Mouse (Mus musculus) CD4-positive, CD25-positive, alpha-beta regulatory T cell, adult 4 months (primary cell): ENCODE data around the gene Loxl3. TPM values are rescaled to one million over a fixed set of nuclear protein-coding genes. Genes with fewer than 3 reads are reported as not detected.
A peak's percentile ranks its signal among the peaks of the same experiment; 100 is the strongest.

Experiments
- ATAC-seq: one replicate; pipeline ENCODE4 v1.8.0; 2017
- polyA plus RNA-seq, 2 experiments: library from polyadenylated mRNA; unstranded; fragments of 100-300 nt; shearing (Covaris generic); gene quantifications; one replicate each; pipeline ENCODE4 v1.2.1; 2017

Gene Loxl3
- polyA plus RNA-seq, 2 experiments from 2014 or later: 1.8 TPM; not detected in 1

- ATAC-seq: no peak
Observed at GRCm38 (mm10) chr6:83017190-83017589, 16.8 kb upstream of the Loxl3 start.

- no peak for ATAC-seq
Observed at GRCm38 (mm10) chr6:83019044-83019443, 14.9 kb upstream of the Loxl3 start.

- no peak for ATAC-seq
Observed at GRCm38 (mm10) chr6:83020121-83020520, 13.9 kb upstream of the Loxl3 start.

- no peak for ATAC-seq
Observed at GRCm38 (mm10) chr6:83020836-83021593, 13.0 kb upstream of the Loxl3 start.

- no peak for ATAC-seq
Observed at GRCm38 (mm10) chr6:83023008-83023407, 11.0 kb upstream of the Loxl3 start.

GRCm38 (mm10) chr6:83023786-83024185 lies 10.2 kb upstream of the Loxl3 start:
- no peak for ATAC-seq

GRCm38 (mm10) chr6:83024421-83024820 lies 9.6 kb upstream of the Loxl3 start:
- no peak for ATAC-seq

- ATAC-seq: no peak
Observed at GRCm38 (mm10) chr6:83025221-83025620, 8.8 kb upstream of the Loxl3 start.

- ATAC-seq: no peak
Observed at GRCm38 (mm10) chr6:83027293-83027692, 6.7 kb upstream of the Loxl3 start.

- no peak for ATAC-seq
Observed at GRCm38 (mm10) chr6:83027706-83028105, 6.3 kb upstream of the Loxl3 start.

GRCm38 (mm10) chr6:83029777-83030176 lies 4.2 kb upstream of the Loxl3 start:
- no peak for ATAC-seq

GRCm38 (mm10) chr6:83031111-83031510 lies 2.9 kb upstream of the Loxl3 start:
- no peak for ATAC-seq

GRCm38 (mm10) chr6:83031921-83032590 lies 1.9 kb upstream of the Loxl3 start:
- ATAC-seq: no peak

- peak; percentile 56 for ATAC-seq
Observed at GRCm38 (mm10) chr6:83032769-83033191, 1.2 kb upstream of the Loxl3 start.

- no peak for ATAC-seq
Observed at GRCm38 (mm10) chr6:83034463-83035055, 586 bp downstream of the Loxl3 start.

- ATAC-seq: no peak
Observed at GRCm38 (mm10) chr6:83037188-83037587, 3.2 kb downstream of the Loxl3 start.

GRCm38 (mm10) chr6:83038496-83039012 lies 4.6 kb downstream of the Loxl3 start:
- ATAC-seq: peak; percentile 94

GRCm38 (mm10) chr6:83040601-83041000 lies 6.6 kb downstream of the Loxl3 start:
- no peak for ATAC-seq

GRCm38 (mm10) chr6:83043561-83043960 lies 9.6 kb downstream of the Loxl3 start:
- no peak for ATAC-seq

- no peak for ATAC-seq
Observed at GRCm38 (mm10) chr6:83043993-83044392, 10.0 kb downstream of the Loxl3 start.

GRCm38 (mm10) chr6:83044742-83045141 lies 10.8 kb downstream of the Loxl3 start:
- no peak for ATAC-seq

- ATAC-seq: no peak
Observed at GRCm38 (mm10) chr6:83049367-83049766, 15.4 kb downstream of the Loxl3 start.

- ATAC-seq: peak; percentile 27
Observed at GRCm38 (mm10) chr6:83053136-83053960, 19.4 kb downstream of the Loxl3 start.
